Mouse (Mus musculus): ENCODE measurements around the gene Tek.

The Tek gene

DNA sequence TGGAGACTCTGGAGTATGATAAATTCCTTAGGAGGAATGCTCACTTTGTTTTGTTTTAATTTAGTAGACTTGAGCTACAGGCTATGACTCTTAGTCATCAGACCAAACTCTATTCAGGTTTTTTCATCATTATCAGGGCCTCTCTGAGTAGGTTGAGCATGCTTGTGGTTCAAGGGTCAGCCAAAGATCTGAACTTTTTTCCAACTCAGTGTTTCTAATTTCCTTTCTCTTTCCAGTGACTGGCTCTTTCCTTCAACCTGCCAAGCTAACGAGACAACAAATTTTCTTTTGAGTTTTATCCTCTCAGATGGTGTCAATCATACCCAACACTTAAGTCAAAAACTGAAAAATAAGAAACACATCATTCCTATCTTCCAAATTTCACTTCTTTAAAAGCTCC, 71.5 kb downstream of the Tek start:
- DNase-seq (ENCODE audit: low spot score): no peak

DNA sequence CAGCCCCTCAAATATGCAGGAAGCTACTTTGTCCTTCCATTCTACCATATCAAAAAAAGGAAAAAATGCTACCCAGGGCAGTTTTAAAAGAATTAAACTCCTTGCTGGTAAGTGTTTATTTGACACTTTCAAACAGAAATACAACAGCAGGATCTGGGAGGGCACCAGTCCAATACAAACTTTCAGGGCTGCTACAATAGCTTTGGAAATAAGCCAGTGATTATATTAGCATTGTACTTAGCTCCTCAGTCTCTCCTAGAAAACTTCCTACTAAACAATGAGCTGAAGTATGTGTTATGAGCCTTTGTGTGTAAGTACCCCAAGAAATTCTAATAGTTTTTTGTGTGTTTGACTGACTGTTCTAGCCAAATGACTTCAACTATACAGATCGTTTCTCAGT, 87.8 kb downstream of the Tek start:
- DNase-seq (ENCODE audit: low spot score): no peak

DNA sequence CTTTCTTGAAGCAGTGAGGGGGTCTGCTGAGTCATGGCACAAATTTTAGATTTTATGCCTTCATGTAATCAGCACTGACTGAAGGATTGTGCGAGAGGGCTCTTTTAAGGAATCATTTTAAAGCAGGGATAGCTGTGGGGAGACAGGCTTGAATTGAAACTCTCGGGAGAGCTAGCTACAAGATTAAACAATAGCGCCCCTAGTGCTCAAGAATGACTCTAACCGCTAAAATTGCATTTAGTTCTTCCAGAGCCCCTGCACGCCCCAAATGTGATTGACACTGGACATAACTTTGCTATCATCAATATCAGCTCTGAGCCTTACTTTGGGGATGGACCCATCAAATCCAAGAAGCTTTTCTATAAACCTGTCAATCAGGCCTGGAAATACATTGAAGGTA, 88.3 kb downstream of the Tek start:
- DNase-seq (ENCODE audit: low spot score): no peak

DNA sequence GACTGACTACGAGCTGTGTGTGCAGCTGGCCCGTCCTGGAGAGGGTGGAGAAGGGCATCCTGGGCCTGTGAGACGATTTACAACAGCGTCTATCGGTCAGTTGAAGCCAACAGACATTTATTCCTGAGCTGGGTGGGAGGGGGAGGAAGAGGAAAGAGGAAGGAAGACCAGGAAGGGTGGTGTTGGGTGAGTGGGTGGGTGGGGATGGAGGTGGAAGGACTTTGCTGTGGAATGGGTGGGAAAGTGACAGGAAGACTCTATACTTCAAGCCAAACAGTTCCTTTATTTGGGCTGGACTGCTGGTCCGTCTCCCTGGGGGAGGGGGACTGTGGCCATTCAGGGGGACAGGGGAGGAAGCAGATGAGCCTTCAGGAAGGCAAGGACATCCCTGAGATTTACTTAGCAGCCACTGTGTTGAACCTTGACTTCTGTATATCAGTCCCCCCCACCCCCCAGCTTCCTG, 90.9 kb downstream of the Tek start:
- DNase-seq (ENCODE audit: low spot score): no peak

DNA sequence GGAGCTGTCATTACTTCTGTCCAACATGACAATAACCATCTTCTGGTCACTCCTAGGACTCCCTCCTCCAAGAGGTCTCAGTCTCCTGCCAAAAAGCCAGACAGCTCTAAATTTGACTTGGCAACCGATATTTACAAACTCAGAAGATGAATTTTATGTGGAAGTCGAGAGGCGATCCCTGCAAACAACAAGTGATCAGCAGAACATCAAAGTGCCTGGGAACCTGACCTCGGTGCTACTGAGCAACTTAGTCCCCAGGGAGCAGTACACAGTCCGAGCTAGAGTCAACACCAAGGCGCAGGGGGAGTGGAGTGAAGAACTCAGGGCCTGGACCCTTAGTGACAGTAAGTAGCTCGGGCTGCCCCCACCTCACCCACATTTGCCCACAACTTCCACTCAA, 98.0 kb downstream of the Tek start:
- DNase-seq (ENCODE audit: low spot score): no peak

DNA sequence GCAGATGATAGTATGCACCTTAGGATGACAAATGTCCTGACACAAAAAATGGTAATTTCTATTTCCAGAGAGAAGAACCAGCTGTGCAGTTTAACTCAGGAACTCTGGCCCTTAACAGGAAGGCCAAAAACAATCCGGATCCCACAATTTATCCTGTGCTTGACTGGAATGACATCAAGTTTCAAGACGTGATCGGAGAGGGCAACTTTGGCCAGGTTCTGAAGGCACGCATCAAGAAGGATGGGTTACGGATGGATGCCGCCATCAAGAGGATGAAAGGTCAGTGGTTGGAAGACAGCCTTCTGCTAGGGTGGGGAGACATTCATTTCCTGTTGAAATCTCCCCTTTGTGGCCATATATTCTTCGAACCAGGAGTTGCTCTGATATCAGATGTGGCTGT, 114.2 kb downstream of the Tek start:
- no peak for DNase-seq (ENCODE audit: low spot score)

DNA sequence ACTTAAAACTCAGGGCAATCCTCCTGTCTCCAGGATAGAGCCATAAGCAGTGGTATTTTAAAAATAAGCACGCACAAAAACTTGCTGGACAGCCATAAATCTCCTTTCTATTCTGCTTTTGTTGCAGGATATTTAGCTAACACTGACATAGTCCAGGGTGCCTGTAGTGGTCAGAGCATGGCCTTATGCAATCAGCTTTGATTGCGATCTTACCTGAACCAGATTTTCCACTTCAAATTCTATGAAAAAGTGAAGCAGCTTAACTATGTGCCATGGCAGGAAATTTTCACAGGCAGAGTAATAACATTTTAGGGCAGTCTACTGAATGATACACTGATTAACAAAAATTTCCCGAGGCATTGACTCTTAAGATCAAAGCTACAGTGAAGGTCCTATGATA, 115.2 kb downstream of the Tek start:
- no peak for DNase-seq (ENCODE audit: low spot score)

DNA sequence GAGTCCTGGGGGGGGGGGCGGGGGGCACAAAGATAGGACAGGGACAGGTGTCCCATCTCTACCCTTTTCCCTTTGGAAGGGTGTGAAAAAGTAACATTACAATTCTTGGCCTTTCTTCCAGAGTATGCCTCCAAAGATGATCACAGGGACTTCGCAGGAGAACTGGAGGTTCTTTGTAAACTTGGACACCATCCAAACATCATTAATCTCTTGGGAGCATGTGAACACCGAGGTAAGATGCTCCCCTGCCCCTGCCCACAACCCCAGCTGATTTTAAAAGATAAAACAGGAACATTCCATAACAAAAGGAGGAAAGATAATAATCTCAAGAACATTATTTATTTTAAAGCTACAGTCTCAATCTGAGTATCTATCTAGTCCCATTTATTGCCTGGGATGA, 116.1 kb downstream of the Tek start:
- no peak for DNase-seq (ENCODE audit: low spot score)

DNA sequence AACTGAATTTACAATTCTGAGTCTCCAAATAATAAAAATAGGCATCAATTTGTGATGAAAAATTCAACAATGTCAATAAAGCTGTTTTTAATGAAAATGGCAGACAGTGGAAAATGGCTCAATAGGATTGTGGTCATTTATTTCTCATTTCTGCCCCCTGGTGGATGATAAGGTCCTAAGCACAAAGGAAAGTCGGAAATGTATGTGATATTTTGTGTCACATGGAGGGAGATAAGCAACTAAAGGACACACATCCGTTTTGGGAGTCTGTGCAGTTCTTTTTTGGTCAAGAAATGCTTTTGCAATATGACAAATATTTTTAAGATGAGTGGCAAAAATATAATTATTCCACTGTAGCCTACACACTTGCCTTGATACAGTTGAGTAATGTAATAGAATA, 161.7 kb downstream of the Tek start:
- DNase-seq (ENCODE audit: low spot score): no peak

DNA sequence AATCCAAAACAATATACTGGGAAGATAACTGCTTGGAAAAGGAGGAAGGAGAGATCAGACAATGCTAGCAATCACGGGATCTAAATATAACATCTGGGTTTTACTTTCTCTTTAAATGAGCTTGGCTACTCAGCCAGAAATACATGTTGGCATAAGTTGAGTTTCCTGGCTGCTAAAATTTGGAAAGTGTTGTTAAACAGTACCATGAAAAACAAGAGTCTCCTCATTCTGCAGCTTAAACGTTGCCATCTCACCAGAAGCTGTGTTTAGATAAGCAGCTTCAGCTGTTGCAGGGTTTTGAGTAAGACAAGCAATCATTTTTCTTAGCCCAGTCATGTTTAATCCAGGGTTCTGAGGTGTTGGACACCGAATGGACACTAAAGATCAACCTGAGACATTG, 162.7 kb downstream of the Tek start:
- DNase-seq (ENCODE audit: low spot score): no peak
